Comparison of ENCODE assay signal across 18 mouse cellular contexts in the genomic region with DNA sequence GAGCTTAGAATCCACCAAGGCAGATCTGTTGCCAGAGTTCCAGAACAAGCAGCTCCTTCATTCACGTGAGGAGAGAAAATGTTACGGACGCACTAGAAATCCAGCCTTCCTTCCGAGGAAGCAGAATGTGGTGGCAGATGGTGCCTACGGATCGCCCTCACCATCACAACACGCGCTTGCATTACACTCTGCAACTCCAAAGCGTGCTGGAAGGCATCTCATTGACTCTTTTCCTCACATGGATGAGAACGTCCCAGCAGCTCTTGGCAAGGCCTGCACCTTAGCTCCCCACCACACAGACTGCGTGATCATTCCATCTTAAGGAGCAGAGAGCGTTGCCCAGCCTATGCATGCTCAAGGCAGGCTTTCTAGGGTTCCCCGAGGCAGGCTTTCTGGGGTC. TPM values are rescaled to one million over a fixed set of nuclear protein-coding genes. Genes with fewer than 3 reads are reported as not detected.
DNase-seq lines count a peak whose midpoint lies in the region; TF ChIP-seq lines count a peak whose summit lies in the region.
"Had no signal": no experiment of that assay in that cellular context is flagged by ENCODE, and none has a peak within 500 bp of the region (broad histone marks: within the 10 kb centered on the region; RNA-seq: fewer than 3 reads in every experiment).

No protein-coding gene starts in this region.

- no peak overlapping the region for H3K4me3 ChIP-seq in kidney, adult 2 months (ENCODE audit: insufficient read depth, low read depth, low read length)
- H3K4me3 ChIP-seq: embryonic facial prominence, embryonic 13.5 days; heart, embryonic 12.5 days; limb, embryonic 15.5 days; midbrain, embryonic 12.5 days had no signal

- H3K27ac ChIP-seq in kidney, adult 2 months (ENCODE audit: insufficient read depth, low read depth, low read length): no peak overlapping the region
- H3K27ac ChIP-seq: embryonic facial prominence, embryonic 13.5 days; limb, embryonic 15.5 days; macrophage; midbrain, embryonic 12.5 days had no signal

- H3K36me3 ChIP-seq in kidney, adult 2 months (ENCODE audit: control insufficient read depth, insufficient read depth, low read length): no peaks in the 10 kb centered on the region
- H3K36me3 ChIP-seq: embryonic facial prominence, embryonic 13.5 days; heart, embryonic 12.5 days; limb, embryonic 15.5 days; midbrain, embryonic 12.5 days had no signal

- TF ChIP-seq POLR2A in kidney, adult 2 months (IDR thresholded peaks at IDR 0.05; ENCODE audit: low read depth, low read length): no peak

- no peaks in the 10 kb centered on the region for H3K4me1 ChIP-seq in kidney, adult 2 months (ENCODE audit: control insufficient read depth, insufficient read depth, low read length)
- H3K4me1 ChIP-seq: embryonic facial prominence, embryonic 13.5 days; limb, embryonic 15.5 days; midbrain, embryonic 12.5 days had no signal

- DNase-seq in layer of hippocampus, adult 11-12 months (ENCODE audit: low spot score): peak; percentile 63
- DNase-seq in layer of hippocampus, postnatal 10 days (ENCODE audit: low spot score in 2 of 2): no peak
- peak; percentile 44 to 70 for DNase-seq in frontal cortex, adult 2 months (ENCODE audit: extremely low spot score in 1 of 2, low spot score in 1 of 2)
- peak; percentile 50 to 54 for DNase-seq in layer of hippocampus, postnatal 36 days
- DNase-seq in right cerebral cortex, postnatal 36 days (ENCODE audit: low spot score in 2 of 2): peak; percentile 56 to 69
- no peak for DNase-seq in kidney, adult 18-20 months
- no peak for DNase-seq in kidney, adult 2 months
- DNase-seq: adrenal gland, postnatal 25 days; gastrocnemius, postnatal 36 days; heart, postnatal 36 days; lung, embryonic 14.5 days; thymus, postnatal 14 days had no signal

- H3K27me3 ChIP-seq in kidney, adult 2 months (replicated peaks; ENCODE audit: control insufficient read depth, insufficient read depth, low read length): no peaks in the 10 kb centered on the region
- H3K27me3 ChIP-seq: CH12.LX; embryonic facial prominence, embryonic 13.5 days; heart, embryonic 12.5 days; limb, embryonic 15.5 days; midbrain, embryonic 12.5 days had no signal

- 98% methylated on average over 13 of the region's 13 CpGs for WGBS in kidney, adult 2 months

- TF ChIP-seq CTCF in kidney, adult 2 months (conservative IDR thresholded peaks at IDR 0.05; ENCODE audit: insufficient read depth, insufficient read length, low read depth, low read length): no peak

RNA-seq across cellular contexts. Expression of gene Ipo5, which starts 55.8 kb away (rescaled TPM):
- 100 to 1,000 TPM; 113 to 115 TPM for total RNA-seq in layer of hippocampus, postnatal 10 days (2021)
- 63.8 and 73.1 TPM in 2 replicates for polyA plus RNA-seq in frontal cortex, adult 2 months (2012; rRNA removed)
- 100 to 1,000 TPM in 1 of 2 experiments, 10 to 100 TPM in 1; 96.0 to 101 TPM for total RNA-seq in layer of hippocampus, postnatal 36 days (2021)
- polyA plus RNA-seq in kidney, adult 2 months (2012; rRNA removed): 18.1 and 20.5 TPM in 2 replicates

Comparison
In these comparisons a context has a peak if more than half of its experiments do, and no peak if none do; other contexts are left out.
1. DNase-seq: peak in layer of hippocampus, adult 11-12 months (single experiment), frontal cortex, adult 2 months (2 of 2), layer of hippocampus, postnatal 36 days (2 of 2) and right cerebral cortex, postnatal 36 days (2 of 2); none in layer of hippocampus, postnatal 10 days (0 of 2), kidney, adult 18-20 months (single experiment) and kidney, adult 2 months (single experiment).